Mouse (Mus musculus): ENCODE data around the gene Sox6.

Sox6 gene

DNA sequence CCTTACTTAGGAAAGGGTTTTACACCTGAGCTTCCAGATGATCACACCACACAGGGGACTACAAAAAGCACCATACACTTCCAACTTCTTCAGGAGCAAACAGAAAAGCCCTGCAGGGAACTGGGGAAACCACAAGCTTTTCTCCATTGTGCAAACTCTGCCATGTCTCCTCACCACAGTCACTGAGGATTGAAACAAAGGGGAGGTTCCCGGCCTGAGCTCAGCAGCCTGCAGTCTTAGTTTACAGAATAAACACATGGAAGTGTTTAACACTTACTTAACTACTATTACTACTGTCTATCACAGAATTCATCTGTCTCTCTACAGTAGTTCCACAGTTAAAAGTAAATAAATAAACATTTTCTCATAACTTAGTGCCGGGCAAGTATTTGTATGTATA, 498.3 kb downstream of the Sox6 start:
- DNase-seq: no peak

GRCm38 (mm10) chr7:115539003-115539402, 499.6 kb downstream of the Sox6 start:
- DNase-seq: no peak

- DNase-seq: no peak
Measured at GRCm38 (mm10) chr7:115537636-115538035, 501.0 kb downstream of the Sox6 start.

DNA sequence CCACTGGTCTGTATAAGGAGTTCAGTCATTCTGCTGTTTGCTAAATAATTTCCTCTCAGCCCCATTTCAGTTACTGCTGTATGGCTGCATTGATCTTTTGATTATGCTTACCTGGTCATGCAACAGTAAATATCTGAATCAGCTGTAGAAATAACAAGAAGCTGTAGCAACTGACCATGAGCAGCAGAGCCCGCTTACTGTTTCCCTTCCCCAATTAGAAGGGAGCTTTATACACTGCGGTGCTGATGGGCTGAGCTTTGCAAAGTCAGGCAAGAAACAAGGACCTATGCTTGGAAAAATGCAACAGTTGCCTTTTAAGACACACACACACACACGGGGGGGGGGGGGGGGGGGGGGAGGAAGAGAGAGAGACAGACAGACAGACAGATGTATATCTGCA, 502.1 kb downstream of the Sox6 start:
- DNase-seq: no peak

DNA sequence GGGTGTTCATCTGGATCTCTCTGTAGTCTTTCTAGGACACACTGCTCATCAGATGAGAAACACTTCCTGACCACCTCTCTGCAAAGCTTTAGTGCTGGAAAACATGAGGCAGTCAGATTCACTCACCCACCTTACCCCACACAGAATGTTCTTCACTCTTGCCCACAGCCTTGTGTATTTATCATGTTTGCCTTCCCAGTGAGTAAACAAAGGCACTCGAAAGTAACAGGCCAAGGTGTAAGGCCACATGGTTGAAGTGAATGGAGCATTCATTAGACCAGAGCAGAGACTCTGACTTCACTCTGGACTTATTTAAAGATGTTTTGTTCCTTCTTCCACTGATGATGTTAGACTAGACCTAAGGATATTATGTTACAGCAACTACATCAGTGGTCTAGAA, 506.7 kb downstream of the Sox6 start:
- DNase-seq: no peak

DNA sequence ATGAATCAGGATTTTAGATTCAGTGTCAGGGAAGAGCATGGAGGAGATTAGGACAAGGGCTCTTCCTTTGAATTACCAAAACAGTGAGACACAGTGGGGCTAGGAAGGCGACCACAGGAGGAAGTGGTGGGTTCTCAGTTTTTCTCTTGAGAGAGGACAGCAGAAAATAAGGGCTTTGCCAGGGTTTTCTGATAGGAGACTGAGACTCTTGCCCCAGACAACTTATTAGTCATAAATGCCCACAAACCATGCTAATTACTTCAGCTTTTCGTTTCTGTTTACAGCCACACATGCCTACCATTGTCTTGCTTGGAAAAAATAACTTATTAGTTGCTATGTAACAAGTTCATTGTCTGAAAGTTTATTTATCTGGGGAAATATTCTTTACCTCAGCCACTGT, 507.4 kb downstream of the Sox6 start:
- no peak for DNase-seq

DNA sequence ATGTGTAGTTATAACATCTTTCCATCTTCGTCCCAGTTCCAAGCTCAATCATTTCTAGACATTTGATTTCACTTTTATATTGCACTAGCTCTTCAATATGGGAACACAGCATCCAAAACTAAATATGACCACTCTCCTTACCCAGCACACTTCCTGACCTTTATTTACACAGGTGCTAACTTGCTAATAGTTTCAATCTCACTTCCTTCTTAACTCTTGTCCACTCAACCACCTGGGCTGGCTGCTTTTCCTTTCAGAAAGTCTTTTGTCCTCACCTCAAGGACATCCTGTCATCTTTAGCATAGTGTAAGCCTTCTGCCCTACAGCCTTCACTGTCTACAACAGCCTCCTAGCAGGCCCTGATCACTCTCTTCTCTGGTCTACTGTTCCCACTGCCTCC, 520.9 kb downstream of the Sox6 start:
- no peak for DNase-seq

DNA sequence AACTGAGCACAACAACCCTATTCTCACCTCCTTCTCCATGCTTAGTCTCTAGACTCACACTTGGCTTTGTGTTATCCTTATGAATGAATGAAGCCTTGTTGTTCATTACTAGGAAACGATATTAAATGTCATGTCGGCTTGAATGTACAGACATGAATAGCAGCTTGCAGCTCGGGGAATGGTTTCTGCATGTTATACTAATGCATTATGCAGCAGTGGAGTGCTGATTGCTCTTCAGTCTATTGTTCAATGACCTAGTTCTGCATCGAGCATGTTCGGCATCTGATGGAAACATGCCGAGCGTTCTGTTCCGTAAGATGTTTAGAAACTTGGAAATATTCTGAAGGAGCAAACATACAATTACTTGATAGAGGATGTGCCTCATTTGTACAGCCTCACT, 524.9 kb downstream of the Sox6 start:
- DNase-seq: no peak

GRCm38 (mm10) chr7:115511777-115512176, 526.8 kb downstream of the Sox6 start:
- no peak for DNase-seq

DNA sequence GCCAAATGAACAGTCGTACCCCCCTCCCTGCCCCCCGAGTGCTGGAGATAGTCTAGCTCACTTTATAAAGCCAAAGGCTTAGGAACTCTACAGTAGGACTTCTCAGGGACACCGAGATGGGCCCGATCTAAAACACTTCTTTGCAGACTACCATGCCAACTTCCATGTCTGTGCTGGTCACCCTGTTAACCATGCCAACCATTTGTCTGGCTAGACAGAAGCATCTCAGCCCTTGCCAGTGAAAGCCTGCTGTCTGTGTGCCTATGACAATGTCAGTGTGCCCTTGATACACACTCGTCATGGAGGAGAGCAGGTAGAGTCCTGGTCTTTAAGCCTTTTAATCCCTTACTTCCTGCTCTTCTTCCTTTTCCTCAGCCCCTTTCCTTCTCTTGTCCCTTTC, 527.5 kb downstream of the Sox6 start:
- no peak for DNase-seq

DNA sequence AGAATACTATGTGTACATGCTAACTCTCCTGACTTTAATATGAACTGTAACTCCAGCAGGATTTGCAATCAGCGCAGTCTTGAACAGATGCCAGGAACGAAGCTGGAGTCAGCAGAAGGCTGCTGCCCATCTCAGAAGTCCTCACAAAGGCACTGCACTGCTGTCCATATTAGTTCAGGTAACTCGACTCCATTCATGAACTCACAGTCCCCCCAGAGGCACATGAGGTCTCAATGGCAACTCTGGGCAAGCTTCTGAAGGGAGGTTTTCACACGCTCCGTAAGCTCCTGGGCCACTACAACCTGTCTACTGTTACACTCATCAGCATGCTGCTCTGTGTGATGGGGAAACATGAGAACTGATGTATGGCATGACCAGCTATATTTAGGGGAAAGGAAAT, 528.6 kb downstream of the Sox6 start:
- no peak for DNase-seq

- no peak for DNase-seq
Measured at GRCm38 (mm10) chr7:115506385-115506784, 532.2 kb downstream of the Sox6 start.

- peak; percentile 41 to 61 for DNase-seq
Measured at GRCm38 (mm10) chr7:115501497-115501896, 537.1 kb downstream of the Sox6 start.

GRCm38 (mm10) chr7:115500825-115501224, 537.8 kb downstream of the Sox6 start:
- no peak for DNase-seq

DNA sequence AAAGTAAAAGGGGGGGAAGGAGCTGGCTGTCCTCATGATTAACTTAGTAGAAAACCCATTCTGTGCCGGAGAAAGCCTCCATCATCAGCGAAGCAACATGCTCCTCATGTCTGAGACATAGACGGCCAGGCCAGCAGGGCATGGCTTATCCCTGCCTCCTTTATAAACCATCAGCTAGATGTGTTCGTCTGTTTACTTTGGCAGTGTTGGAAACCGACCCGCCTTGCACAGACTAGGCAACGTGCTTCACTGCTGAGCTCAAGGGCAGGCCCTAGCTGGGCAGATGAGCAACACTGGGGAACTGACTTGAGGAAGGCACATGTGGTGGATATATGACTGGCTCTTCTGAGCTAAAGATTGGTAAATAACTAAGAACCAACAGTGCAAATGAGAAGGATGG, 538.4 kb downstream of the Sox6 start:
- DNase-seq: peak; percentile 22 to 23

GRCm38 (mm10) chr7:115491721-115492120, 546.9 kb downstream of the Sox6 start:
- DNase-seq: no peak

- no peak for DNase-seq
Measured at GRCm38 (mm10) chr7:115489608-115490007, 549.0 kb downstream of the Sox6 start.

DNA sequence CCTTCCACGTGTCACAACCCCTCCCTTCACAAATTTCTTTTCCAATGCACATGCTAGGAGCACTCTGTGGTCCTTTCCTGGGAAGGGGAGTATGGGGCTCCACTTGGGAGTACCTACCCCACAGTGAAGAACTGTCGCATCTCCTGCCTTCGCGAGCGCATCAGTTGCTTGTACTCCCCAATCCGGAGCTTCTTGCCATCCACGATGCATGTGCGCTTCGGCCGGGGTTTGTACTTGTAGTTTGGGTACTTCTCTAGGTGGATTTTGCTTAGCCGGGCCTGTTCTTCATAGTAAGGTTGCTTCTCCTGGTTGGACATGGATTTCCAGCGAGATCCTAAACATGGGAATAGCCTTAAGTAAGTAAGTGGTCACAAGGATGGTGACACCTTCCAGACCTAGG, 552.2 kb downstream of the Sox6 start:
- no peak for DNase-seq

- DNase-seq: no peak
Measured at GRCm38 (mm10) chr7:115485664-115486409, 552.8 kb downstream of the Sox6 start.

- DNase-seq: no peak
Measured at GRCm38 (mm10) chr7:115477763-115478162, 560.8 kb downstream of the Sox6 start.

GRCm38 (mm10) chr7:115476881-115477665, 561.5 kb downstream of the Sox6 start:
- no peak for DNase-seq

DNA sequence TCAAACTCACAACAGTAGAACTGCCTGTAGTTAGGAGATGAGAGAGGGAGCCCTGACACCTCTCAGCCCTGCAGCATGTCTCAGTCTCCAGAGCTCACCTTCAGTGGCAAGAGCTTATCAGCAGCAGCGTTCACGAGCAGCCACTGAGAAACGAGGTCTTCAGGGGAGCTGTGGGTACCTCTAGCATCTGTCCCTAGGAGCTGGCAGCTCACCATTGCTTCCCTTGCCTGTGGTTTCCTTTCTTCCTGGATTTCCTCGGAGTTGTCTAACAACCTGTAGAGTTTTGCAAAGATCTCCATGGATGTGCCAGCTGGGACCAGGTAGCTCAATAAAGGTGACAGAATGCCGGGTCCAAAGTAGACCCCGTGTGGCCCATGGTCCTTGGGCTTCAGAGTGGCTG, 563.4 kb downstream of the Sox6 start:
- DNase-seq: no peak

DNA sequence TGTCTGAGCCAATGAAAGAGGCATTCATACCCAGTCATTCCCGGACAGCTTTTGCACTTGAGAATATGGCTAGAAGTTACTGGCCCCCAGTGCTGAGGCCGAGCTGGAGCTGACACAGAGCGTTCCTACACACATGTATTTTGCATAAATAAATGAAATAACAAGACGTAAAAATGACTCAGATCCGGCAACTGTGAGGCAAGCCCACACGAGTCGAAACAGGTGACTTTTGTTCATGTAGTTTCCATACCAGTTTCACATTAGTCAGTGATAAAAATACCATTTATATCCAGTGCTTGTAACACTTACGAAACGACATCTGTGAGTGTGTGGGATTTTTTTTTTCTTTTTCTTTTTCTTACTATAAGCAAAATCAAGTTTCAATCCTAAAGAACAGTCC, 564.5 kb downstream of the Sox6 start:
- no peak for DNase-seq

DNA sequence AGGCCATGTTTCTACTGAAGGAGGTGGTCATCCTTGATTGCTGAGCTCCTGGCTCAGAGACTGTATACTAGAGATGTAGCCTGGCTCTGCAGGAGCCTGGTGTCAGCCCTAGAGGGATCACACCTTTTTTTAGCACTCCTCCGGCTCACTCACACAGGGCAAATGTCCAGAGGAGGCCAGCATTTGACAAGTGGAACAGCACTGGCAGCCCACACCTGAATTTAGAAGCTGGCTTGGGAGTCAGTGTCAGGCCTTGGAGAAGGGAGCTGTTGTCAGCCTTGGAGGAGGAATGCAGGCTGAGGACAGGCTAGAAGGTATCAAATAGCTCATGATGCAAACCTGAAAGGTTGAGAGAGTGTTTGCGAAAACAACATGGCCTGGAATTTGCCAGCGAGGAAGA, 565.7 kb downstream of the Sox6 start:
- DNase-seq: no peak
